Mouse (Mus musculus) CH12.LX (cell line): ENCODE measurements around the gene Tmem174.

Source experiments
- EP300 ChIP-seq: IDR thresholded peaks from 2 replicates; pipeline ENCODE4 v1.6.1; 2011; ENCODE audit warnings: low read length, improper control_type of control experiment
- POLR2A ChIP-seq: IDR thresholded peaks from 2 replicates; pipeline ENCODE4 v1.6.1; 2011; ENCODE audit warnings: low read depth, mild to moderate bottlenecking, improper control_type of control experiment, low read length
- USF1 ChIP-seq: IDR thresholded peaks from 2 replicates; pipeline ENCODE4 v1.6.1; 2014; ENCODE audit warnings: low read depth, mild to moderate bottlenecking, inconsistent platforms, low read length, improper control_type of control experiment
- USF2 ChIP-seq: conservative IDR thresholded peaks from 2 replicates; pipeline ENCODE4 v1.6.1; 2011; ENCODE audit warnings: low read depth, low read length, improper control_type of control experiment

DNA sequence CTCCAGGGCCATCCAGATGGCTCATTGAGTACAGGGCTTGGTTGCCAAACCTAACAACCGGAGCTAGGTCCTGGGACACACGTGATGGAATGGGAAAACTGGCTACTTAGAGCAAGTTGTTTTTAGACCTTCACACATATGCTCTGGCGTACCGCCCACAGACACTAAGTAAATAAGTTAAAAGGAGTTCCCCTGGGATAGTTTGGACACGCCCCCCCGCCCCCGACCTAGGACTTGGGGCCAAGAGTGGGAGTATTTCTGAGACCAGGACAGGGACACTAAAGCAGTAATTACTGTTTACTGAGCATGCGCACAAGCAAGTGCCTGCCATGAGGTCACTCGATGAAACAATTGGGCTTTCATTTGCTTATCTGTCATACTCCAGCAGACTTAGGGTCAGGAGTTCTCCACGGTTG is 42.5 kb downstream of the Tmem174 start:
- TF ChIP-seq USF1 (no peak), USF2 (no peak), EP300 (no peak), POLR2A (no peak)
